Comparison of ENCODE assay signal across 8 mouse cellular contexts in the genomic region with DNA sequence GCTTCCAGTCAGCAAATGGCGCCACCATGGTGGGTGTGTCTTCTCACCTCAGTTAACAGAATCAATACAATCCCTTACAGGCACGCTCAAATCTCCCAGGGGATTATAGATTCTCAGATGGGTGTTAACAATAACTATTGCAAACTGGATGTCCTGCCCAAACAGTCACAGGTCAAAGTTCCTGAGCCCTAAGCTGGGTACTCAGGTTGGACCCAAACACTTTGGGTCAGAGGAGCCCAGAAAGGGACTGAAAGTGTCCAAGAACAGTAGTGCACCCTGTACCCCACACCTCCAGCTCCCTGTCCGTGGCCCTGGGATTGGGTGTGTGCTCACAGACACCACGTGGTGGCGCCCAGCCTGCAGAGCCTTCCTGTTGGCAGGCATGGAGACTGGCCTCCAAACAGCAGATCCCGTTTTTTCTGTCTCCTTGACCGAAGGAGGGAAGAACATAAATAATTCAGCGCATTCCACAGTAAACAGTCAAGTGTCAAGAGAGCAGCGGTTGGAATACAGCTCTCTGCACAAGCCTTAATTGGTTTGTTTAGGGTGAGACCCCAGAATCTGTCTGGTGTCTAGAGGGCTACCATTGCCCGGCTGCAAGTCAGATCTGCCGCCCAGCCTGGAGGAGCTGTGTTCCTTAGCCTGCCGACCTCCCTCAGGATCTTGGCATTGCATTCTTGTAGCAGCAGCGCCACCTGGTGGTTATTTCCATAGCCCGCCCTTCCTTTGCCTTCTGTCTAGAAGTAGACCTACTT. TPM values are rescaled to one million over a fixed set of nuclear protein-coding genes. Genes with fewer than 3 reads are reported as not detected.
DNase-seq lines count a peak whose midpoint lies in the region; ATAC-seq lines count a peak whose summit lies in the region.

No protein-coding gene starts in this region.

- DNase-seq in MN1 (ENCODE audit: low spot score) = peak; percentile 82
- peak; percentile 90 for DNase-seq in cerebellum, adult 8-10 months
- DNase-seq in frontal cortex, postnatal 10 days (ENCODE audit: low spot score in 2 of 2) = peak; percentile 61 to 83
- peak; percentile 84 to 91 for DNase-seq in layer of hippocampus, postnatal 14 days (ENCODE audit: low spot score in 2 of 2)
- DNase-seq in lung, postnatal 10 days = peak; percentile 93
- peak; percentile 86 for DNase-seq in ovary, postnatal 36 days (ENCODE audit: low spot score)
- DNase-seq in thymus, postnatal 14 days = peak; percentile 79

- peak overlapping the region; percentile 22 for H3K4me3 ChIP-seq in hindbrain, embryonic 12.5 days

- no peaks in the 10 kb centered on the region; the same call in 1 of the 2 replicates for H3K27me3 ChIP-seq in hindbrain, embryonic 12.5 days

- peak overlapping the region; percentile 66 for H3K27ac ChIP-seq in hindbrain, embryonic 12.5 days

- peak; percentile 90 for ATAC-seq in hindbrain, embryonic 12.5 days (ENCODE audit: low FRiP score)

- H3K36me3 ChIP-seq in hindbrain, embryonic 12.5 days = no peaks in the 10 kb centered on the region

- peak overlapping the region; percentile 45 for H3K4me2 ChIP-seq in hindbrain, embryonic 12.5 days (replicated peaks)

- peaks cover 4% of the 10 kb centered on the region; the same call in 1 of the 2 replicates for H3K4me1 ChIP-seq in hindbrain, embryonic 12.5 days

- H3K9ac ChIP-seq in hindbrain, embryonic 12.5 days = no peak overlapping the region

- H3K9me3 ChIP-seq in hindbrain, embryonic 12.5 days (replicated peaks) = no peaks in the 10 kb centered on the region

- 13% methylated on average over 14 of the region's 14 CpGs for WGBS in hindbrain, embryonic 12.5 days

RNA-seq across cellular contexts. Expression of gene Zfp354c, which starts 58.4 kb away (rescaled TPM):
- 51.8 and 59.3 TPM in 2 replicates for polyA plus RNA-seq in hindbrain, embryonic 12.5 days (2016; fragmentation: Nextera tagmentation; extraction: Ambion mirVana)
- total RNA-seq in layer of hippocampus, postnatal 14 days (2021) = 10 to 100 TPM; 46.4 to 51.7 TPM

Comparison
In these comparisons a context has a peak if more than half of its experiments do, and no peak if none do; other contexts are left out.
1. Peak in every context shown above with its lines: DNase-seq, ATAC-seq, H3K4me3 ChIP-seq and H3K27ac ChIP-seq.